Mouse (Mus musculus) ES-E14 (cell line): ENCODE results near the gene Wasf2.

Experiments
- CHD2 ChIP-seq: IDR thresholded peaks from 2 replicates; pipeline ENCODE4 v1.6.1; 2014; ENCODE audit warnings: mild to moderate bottlenecking, low read depth, low read length, inconsistent platforms
- HCFC1 ChIP-seq: IDR thresholded peaks from 2 replicates; pipeline ENCODE4 v1.6.1; 2012; ENCODE audit warnings: low read length, inconsistent platforms, borderline replicate concordance; ENCODE audit not compliant: insufficient read depth
- MAFK ChIP-seq: IDR thresholded peaks from 2 replicates; pipeline ENCODE4 v1.6.1; 2014; ENCODE audit warnings: mild to moderate bottlenecking, low read depth, low read length, inconsistent platforms; ENCODE audit not compliant: insufficient read depth
- ZC3H11A ChIP-seq: IDR thresholded peaks from 2 replicates; pipeline ENCODE4 v1.6.1; 2012; ENCODE audit warnings: low read depth, mild to moderate bottlenecking, inconsistent platforms, low read length, borderline replicate concordance
- ZNF384 ChIP-seq: IDR thresholded peaks from 2 replicates; pipeline ENCODE4 v1.6.1; 2012; ENCODE audit warnings: low read depth, low read length, inconsistent platforms

- no peak for TF ChIP-seq MAFK
- no peak for TF ChIP-seq ZC3H11A
- no peak for TF ChIP-seq HCFC1
- TF ChIP-seq ZNF384, result no peak
- no peak for TF ChIP-seq CHD2
These were observed 39.4 kb upstream of the Wasf2 start for GRCm38 (mm10) chr4:133090720-133091458.
